Mouse (Mus musculus) 3134 (cell line): ENCODE measurements around the gene H2al1a.
"Not testable (repeated sequence)": the region's sequence is repeated elsewhere in the genome, so short reads cannot be mapped to it uniquely, and the experiment has no call there.

Source experiments
- DNase-seq: peaks from one replicate; pipeline ENCODE4 v3.0.0-alpha.2; 2011; ENCODE audit warnings: low spot score; ENCODE audit not compliant: insufficient read length; ENCODE audit errors: extremely low read depth

H2al1a gene

DNA sequence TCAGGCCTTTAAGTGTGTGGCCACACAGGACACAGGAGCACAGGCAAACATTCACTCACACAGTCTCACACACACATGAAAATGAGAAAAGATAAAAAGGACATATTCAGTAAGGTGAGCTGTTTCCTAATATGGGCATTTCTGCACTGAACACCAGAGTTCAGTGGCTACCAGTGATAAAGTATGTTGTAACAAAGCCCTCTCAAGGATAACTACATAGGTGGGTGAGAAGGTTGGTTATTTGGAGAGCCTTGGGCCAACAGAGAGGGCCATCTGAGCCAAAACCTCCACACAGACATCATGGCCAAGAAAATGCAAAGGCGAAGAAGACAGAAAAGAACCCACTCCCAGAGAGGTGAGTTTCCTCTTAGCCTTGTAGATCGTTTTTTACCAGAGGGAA is 28.5 kb downstream of the H2al1a start, which contains the start of gene H2al1j:
H2al1j (plus strand) TSS at position 301 of the 400 bp plus-strand sequence.
- DNase-seq = not testable (repeated sequence)

- DNase-seq = no peak
Measured at GRCm38 (mm10) chrX:11345762-11346161, 46.7 kb downstream of the H2al1a start.

DNA sequence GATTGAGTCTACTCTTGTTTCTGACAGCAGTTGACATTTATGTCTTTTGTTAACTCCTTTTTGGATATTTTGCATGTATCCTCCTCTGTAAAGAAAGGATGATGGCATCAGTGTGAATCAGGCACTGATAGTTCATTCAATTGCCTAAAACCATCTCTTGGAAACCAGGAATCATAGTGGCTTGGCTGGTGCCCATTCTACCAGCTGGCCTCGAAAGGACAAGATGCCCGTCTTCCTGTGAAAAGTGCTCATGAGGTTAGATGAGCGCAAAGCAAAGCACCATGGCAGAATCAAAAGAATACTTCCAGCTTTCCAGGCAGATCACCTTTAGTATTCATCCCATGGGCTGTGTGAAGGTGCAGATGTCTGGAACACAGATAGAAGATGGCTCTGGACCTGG is 47.7 kb downstream of the H2al1a start:
- DNase-seq = no peak
